Mouse (Mus musculus) heart, embryonic 15.5 days (tissue): Measurements from ENCODE around the gene Gorab. TPM values are rescaled to one million over a fixed set of nuclear protein-coding genes. Genes with fewer than 3 reads are reported as not detected.

ENCODE experiments used
- ATAC-seq: fragments of 200-750 bp; cut with Nextera tagmentation; replicated peaks from 2 replicates; pipeline ENCODE4 v1.8.0; 2017; ENCODE audit warnings: low read depth, moderate TSS enrichment; ENCODE audit not compliant: insufficient number of reproducible peaks, insufficient read depth, low FRiP score
- H3K27ac ChIP-seq: fragments of 300-500 bp; sonication (generic); 2 replicates; pipeline ENCODE4 v1.5.1; 2015; ENCODE audit warnings: mild to moderate bottlenecking, inconsistent platforms
- H3K27me3 ChIP-seq: fragments of 300-500 bp; sonication (generic); 2 replicates; pipeline ENCODE4 v1.6.1; 2015; ENCODE audit warnings: inconsistent platforms
- H3K36me3 ChIP-seq: fragments of 300-500 bp; sonication (generic); 2 replicates; pipeline ENCODE4 v1.6.1; 2015; ENCODE audit warnings: mild to moderate bottlenecking, inconsistent platforms
- H3K4me1 ChIP-seq: fragments of 300-500 bp; sonication (generic); replicated peaks from 2 replicates; pipeline ENCODE4 v1.6.1; 2015; ENCODE audit warnings: inconsistent platforms
- H3K4me2 ChIP-seq: fragments of 300-500 bp; sonication (generic); 2 replicates; pipeline ENCODE4 v1.6.1; 2015; ENCODE audit warnings: inconsistent platforms, mild to moderate bottlenecking, moderate library complexity
- H3K4me3 ChIP-seq: fragments of 300-500 bp; sonication (generic); 2 replicates; pipeline ENCODE4 v1.5.1; 2015; ENCODE audit warnings: mild to moderate bottlenecking, inconsistent platforms
- H3K9ac ChIP-seq: fragments of 300-500 bp; sonication (generic); 2 replicates; pipeline ENCODE4 v1.6.1; 2015; ENCODE audit warnings: mild to moderate bottlenecking, inconsistent platforms
- H3K9me3 ChIP-seq: fragments of 300-500 bp; sonication (generic); replicated peaks from 2 replicates; pipeline ENCODE4 v1.6.1; 2016; ENCODE audit warnings: inconsistent platforms
- WGBS: fragments of 180-500 bp; shearing (Covaris S2); methylation state at CpG from one replicate; pipeline ENCODE4 v1.1.7; 2015; ENCODE audit warnings: mixed read lengths; 5-methylcytosine and 5-hydroxymethylcytosine counted together
- polyA plus RNA-seq: library from polyadenylated mRNA; unstranded; fragments of >200 nt; fragmentation: Nextera tagmentation; extraction: Ambion mirVana; gene quantifications from 2 replicates; pipeline ENCODE4 v1.2.1, GENCODE M21; 2015

Gorab gene
- polyA plus RNA-seq, 1 experiment from 2014 or later: 9.1 TPM

DNA sequence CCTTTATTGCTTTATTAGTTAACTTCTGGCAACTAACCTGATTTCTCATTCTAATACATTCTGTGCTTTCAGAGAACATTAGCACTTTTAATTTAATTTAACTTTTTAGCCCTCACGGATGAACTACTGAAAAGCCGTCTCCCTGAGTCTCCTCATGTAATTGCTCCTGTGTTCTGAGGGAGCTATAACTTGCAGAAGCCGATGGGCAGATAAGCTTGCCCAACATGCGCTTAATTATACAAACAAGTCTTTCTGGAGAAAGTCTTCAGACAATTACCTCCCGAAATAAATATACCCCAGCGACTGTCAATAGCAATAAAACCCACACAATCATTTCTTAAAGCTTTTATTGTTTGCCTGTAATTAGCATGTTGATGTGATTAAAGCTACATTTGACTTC lies 45.7 kb downstream of the Gorab start:
- Histone ChIP-seq H3K9ac (no peak overlapping the region), H3K4me3 (no peak overlapping the region), H3K4me2 (no peak overlapping the region), H3K27ac (no peak overlapping the region), H3K36me3 (no peaks in the 10 kb centered on the region), H3K27me3 (no peaks in the 10 kb centered on the region), H3K9me3 (no peaks in the 10 kb centered on the region), H3K4me1 (peaks cover 13% of the 10 kb centered on the region)
- 67% methylated on average over 6 of the region's 6 CpGs for WGBS
- ATAC-seq: no peak

DNA sequence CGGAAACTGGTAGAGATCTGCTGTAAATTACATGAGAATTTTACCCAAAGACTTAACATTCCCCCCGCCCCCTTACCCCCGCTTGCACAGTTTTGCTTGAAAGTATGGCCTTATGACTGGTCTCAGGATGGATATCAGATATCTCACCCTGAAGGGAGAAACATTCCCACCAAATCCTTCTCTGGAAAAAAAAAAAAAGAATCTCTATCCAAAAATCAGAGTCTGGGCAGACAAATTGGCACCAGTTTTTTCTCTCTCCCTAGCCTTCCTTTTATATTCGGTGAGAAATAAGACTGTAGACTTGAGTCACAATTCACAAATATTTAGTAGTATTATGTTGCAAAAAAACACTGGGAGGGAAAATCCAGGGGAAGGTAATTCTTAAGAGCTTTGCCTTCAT lies 47.3 kb downstream of the Gorab start:
- Histone ChIP-seq H3K4me1 (peaks cover 5% of the 10 kb centered on the region), H3K27me3 (no peaks in the 10 kb centered on the region), H3K4me2 (no peak overlapping the region), H3K4me3 (no peak overlapping the region), H3K9ac (no peak overlapping the region), H3K9me3 (no peaks in the 10 kb centered on the region), H3K27ac (no peak overlapping the region), H3K36me3 (no peaks in the 10 kb centered on the region)
- no peak for ATAC-seq
- 55% methylated on average over 4 of the region's 4 CpGs for WGBS

DNA sequence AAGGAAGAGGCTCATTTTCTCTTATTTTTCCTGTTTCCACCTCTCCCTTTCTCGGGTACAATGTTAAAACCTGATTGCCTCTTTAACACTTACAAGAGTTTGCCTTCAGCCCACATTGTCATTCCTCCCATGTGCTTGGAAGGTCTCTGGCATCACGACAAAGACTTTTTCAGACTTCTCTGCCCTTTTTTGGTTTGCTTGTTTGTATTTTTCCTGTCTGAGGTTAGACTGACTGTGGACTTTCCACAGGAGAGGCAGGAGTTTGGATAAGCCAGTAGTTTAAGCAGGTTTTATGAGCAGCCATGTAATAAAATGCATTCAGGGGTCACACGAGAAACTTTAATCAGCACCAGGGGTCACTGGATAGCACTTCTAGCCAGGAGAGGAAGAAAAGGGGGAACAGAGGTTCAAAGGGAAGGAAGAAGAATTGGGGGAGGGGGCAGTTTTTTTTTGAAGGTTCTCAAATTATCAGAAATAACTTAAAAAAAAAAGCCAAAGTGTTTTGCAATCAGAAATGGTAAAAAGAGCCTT lies 47.8 kb downstream of the Gorab start:
- H3K4me3 ChIP-seq: no peak overlapping the region
- H3K4me2 ChIP-seq: no peak overlapping the region
- H3K27me3 ChIP-seq: no peaks in the 10 kb centered on the region
- H3K4me1 ChIP-seq: peaks cover under 1% of the 10 kb centered on the region; the same call in 1 of the 2 replicates
- H3K9ac ChIP-seq: no peak overlapping the region
- H3K27ac ChIP-seq: no peak overlapping the region
- no peaks in the 10 kb centered on the region for H3K9me3 ChIP-seq
- ATAC-seq: no peak
- 43% methylated on average over 3 of the region's 3 CpGs for WGBS
- no peaks in the 10 kb centered on the region for H3K36me3 ChIP-seq

DNA sequence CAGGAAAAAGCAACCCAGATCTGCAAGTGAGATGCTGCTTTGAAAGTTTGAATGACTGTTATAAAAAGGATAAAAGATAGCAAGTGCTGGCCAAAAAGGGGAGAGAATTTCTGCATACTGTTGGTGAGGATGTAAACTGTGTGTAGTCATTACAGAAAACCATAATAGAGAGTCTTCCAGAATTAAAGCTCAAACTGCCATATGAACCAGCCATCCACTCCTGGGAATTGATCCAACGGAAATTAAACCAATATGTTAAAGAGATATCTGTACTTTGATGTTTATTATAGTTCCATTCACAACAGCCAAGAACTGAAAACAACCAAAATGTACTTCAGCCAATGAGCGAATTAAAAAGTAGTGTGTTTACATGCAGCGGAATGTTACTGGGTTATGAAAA lies 52.5 kb downstream of the Gorab start:
- Histone ChIP-seq H3K27me3 (no peaks in the 10 kb centered on the region), H3K9me3 (no peaks in the 10 kb centered on the region), H3K27ac (no peak overlapping the region), H3K36me3 (no peaks in the 10 kb centered on the region), H3K4me1 (no peaks in the 10 kb centered on the region), H3K4me3 (no peak overlapping the region), H3K4me2 (no peak overlapping the region), H3K9ac (no peak overlapping the region)
- ATAC-seq: no peak
- WGBS: 81% methylated on average over 3 of the region's 3 CpGs

DNA sequence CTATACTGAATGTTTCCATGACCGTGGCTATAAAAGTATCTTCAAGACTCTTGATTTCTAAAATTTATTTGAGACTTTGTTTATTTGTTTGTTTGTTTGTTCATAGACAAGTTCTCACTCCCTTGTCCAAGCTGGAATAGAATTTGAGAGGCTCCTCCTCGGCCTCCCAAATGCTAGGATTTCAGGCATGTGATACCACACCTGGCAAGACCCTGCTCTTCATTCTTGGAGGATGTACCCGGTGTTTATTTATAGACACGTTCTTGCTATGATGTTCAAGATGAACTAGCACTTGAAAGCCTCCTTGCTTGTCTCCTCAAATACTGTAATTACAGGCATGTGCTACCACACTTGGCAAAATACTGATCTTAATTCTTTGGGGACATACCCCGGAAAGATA lies 57.9 kb downstream of the Gorab start:
- Histone ChIP-seq H3K27ac (no peak overlapping the region), H3K36me3 (no peaks in the 10 kb centered on the region), H3K4me2 (no peak overlapping the region), H3K27me3 (no peaks in the 10 kb centered on the region), H3K4me3 (no peak overlapping the region), H3K9me3 (no peaks in the 10 kb centered on the region), H3K9ac (no peak overlapping the region), H3K4me1 (no peaks in the 10 kb centered on the region)
- no peak for ATAC-seq
- 70% methylated on average over 5 of the region's 5 CpGs for WGBS

DNA sequence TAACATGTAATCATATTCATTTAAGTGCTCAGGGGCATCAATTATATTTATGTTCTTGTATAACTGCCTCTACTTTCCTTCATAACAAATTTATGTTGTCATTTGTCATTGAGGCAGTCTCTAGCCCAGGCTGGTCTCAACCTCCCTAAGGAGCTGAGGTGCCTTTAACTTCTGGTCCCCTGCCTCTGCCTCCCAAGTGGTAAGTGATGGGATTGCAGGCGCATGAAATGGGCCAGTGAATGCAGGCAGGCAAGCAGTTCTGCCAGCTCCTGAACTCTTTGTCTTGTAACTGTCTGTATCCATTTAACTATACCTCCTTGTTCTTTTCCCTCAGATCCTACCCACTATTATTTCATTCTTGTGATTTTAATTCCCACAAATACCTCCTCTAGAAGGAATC lies 58.5 kb downstream of the Gorab start:
- Histone ChIP-seq H3K9ac (no peak overlapping the region), H3K36me3 (no peaks in the 10 kb centered on the region), H3K4me2 (no peak overlapping the region), H3K27me3 (no peaks in the 10 kb centered on the region), H3K4me3 (no peak overlapping the region), H3K27ac (no peak overlapping the region), H3K9me3 (no peaks in the 10 kb centered on the region), H3K4me1 (no peaks in the 10 kb centered on the region)
- no peak for ATAC-seq
- WGBS: 19% methylated on average over 1 of the region's 1 CpGs

DNA sequence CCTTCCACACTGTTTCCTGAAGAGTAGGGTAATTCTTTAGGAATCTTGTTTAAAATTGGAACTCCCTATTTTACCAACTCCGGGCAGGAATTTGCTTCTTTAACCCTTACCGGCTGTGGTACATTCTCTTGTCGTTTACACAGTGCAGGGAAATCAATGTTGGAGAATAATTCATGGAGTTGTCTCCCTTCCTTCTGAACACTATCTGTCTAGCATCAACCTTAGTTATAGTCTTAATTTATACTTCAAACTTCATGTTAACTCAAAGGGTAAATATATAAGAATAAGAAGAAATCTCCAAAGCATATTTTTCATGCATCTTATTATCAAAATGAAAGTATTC lies 64.3 kb downstream of the Gorab start:
- Histone ChIP-seq H3K36me3 (no peaks in the 10 kb centered on the region), H3K4me2 (no peak overlapping the region), H3K4me1 (peaks cover 7% of the 10 kb centered on the region; the same call in 1 of the 2 replicates), H3K27ac (no peak overlapping the region), H3K4me3 (no peak overlapping the region), H3K9me3 (no peaks in the 10 kb centered on the region), H3K9ac (no peak overlapping the region), H3K27me3 (no peaks in the 10 kb centered on the region)
- 71% methylated on average over 3 of the region's 3 CpGs for WGBS
- ATAC-seq: no peak

DNA sequence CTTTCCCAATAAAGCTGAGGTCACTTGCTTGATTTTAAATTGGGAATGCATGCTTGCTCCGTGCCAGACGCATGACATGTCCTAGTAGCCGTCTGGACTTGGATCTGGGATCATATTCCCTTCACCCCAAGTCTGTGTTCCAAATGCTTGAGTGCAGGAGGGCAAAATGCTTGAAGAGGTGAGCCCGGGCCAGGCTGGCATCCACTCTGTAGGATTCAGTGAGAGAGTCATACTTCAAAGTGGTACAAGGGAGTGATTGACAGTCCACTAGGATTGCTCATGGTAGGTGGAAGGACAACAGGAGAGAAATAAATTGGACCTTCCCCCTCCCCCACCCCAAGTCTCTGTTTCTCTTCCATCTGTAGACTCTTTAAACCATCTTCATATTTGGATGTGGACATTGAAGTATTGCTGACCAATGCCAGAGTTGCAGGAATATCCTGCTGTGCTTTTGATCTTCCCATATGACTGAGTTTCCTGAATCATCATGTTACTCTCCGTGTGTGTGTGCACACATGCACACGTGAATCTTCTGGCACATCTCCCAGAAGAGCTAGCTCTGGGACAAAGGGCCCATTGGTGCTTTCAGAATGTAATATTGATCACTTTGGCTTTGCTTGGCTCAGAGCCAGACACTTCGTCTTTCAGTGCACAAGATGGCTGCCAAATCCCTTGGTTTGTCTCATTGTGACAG lies 64.8 kb downstream of the Gorab start:
- Histone ChIP-seq H3K4me3 (no peak overlapping the region), H3K36me3 (no peaks in the 10 kb centered on the region), H3K4me1 (peaks cover 7% of the 10 kb centered on the region; the same call in 1 of the 2 replicates), H3K27me3 (no peaks in the 10 kb centered on the region), H3K4me2 (no peak overlapping the region), H3K9me3 (no peaks in the 10 kb centered on the region), H3K9ac (no peak overlapping the region), H3K27ac (no peak overlapping the region)
- no peak for ATAC-seq
- 56% methylated on average over 7 of the region's 7 CpGs for WGBS

DNA sequence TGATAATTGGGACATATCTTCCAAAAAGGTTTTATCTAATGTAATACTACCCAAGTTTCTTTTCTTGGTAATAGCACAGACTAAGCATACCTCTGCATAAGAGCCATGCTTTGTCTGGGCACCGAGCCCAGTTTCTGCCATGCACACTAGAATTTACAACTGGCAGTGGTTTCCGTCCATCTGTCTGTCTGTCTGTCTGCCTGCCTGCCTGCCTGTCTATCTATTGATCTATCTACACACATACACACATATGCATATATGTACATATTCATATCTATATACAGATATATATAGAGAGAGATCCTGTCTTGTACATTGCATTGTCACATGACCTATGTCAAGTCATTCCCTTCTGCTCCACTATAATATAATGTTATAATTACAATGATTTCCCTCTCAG lies 65.6 kb downstream of the Gorab start:
- no peak for ATAC-seq
- no peaks in the 10 kb centered on the region for H3K27me3 ChIP-seq
- H3K4me2 ChIP-seq: no peak overlapping the region
- H3K4me3 ChIP-seq: no peak overlapping the region
- 43% methylated on average over 2 of the region's 2 CpGs for WGBS
- H3K36me3 ChIP-seq: no peaks in the 10 kb centered on the region
- no peak overlapping the region for H3K9ac ChIP-seq
- no peaks in the 10 kb centered on the region for H3K9me3 ChIP-seq
- no peak overlapping the region for H3K27ac ChIP-seq
- peaks cover 7% of the 10 kb centered on the region; the same call in 1 of the 2 replicates for H3K4me1 ChIP-seq

Other genes starting within 250 kb of the Gorab start
- gene Prrx1, start 90.0 kb downstream of the Gorab start, polyA plus RNA-seq: 10.8 and 13.7 TPM in 2 replicates